Mouse (Mus musculus): ENCODE measurements around the gene Ucn3.

- TF ChIP-seq GATA1 (IDR thresholded peaks at IDR 0.05; ENCODE audit: low read length) = no peak
- no peak for TF ChIP-seq TAL1 (IDR thresholded peaks at IDR 0.05; ENCODE audit: low read length)
These were observed 19.5 kb downstream of the Ucn3 start for GRCm38 (mm10) chr13:3925632-3926031.

All from erythroblast, embryonic 14.5 days (primary cell).